Mouse (Mus musculus): ENCODE measurements at regions not wholly inside any gene's neighbourhood (a gene's known extent, or its start where the extent isn't known, plus 50 kb on each side); places are given as distances from the start of the nearest gene placed in this dataset.

- Histone ChIP-seq H3K4me3 (ENCODE audit: low read length) (no peak overlapping the region), H3K27ac (ENCODE audit: low read length) (no peak overlapping the region), H3K9ac (replicated peaks; ENCODE audit: low read length) (no peak overlapping the region), H3K4me1 (ENCODE audit: insufficient read depth, low read length) (peaks cover 3% of the 10 kb centered on the region; the same call in 1 of the 2 replicates), H3K4me2 (replicated peaks; ENCODE audit: low read depth, low read length) (no peak overlapping the region), H3K9me3 (ENCODE audit: low read length) (no peaks in the 10 kb centered on the region), H3K36me3 (ENCODE audit: insufficient read depth, low read length) (no peaks in the 10 kb centered on the region), H3K27me3 (ENCODE audit: insufficient read depth, low read length) (no peaks in the 10 kb centered on the region)
- 34% methylated on average over 12 of the region's 12 CpGs for WGBS
- no peak for ATAC-seq (ENCODE audit: low FRiP score, low TSS enrichment)
These were observed 99.9 kb upstream of the Rreb1 start for GRCm38 (mm10) chr13:37678251-37678650.

- H3K27ac ChIP-seq (ENCODE audit: low read length): no peak overlapping the region
- peaks cover 3% of the 10 kb centered on the region; the same call in 1 of the 2 replicates for H3K4me1 ChIP-seq (ENCODE audit: insufficient read depth, low read length)
- H3K36me3 ChIP-seq (ENCODE audit: insufficient read depth, low read length): no peaks in the 10 kb centered on the region
- no peaks in the 10 kb centered on the region for H3K9me3 ChIP-seq (ENCODE audit: low read length)
- ATAC-seq (ENCODE audit: low FRiP score, low TSS enrichment): no peak
- H3K27me3 ChIP-seq (ENCODE audit: insufficient read depth, low read length): no peaks in the 10 kb centered on the region
- 91% methylated on average over 9 of the region's 9 CpGs for WGBS
- H3K4me2 ChIP-seq (replicated peaks; ENCODE audit: low read depth, low read length): no peak overlapping the region
- no peak overlapping the region for H3K4me3 ChIP-seq (ENCODE audit: low read length)
- no peak overlapping the region for H3K9ac ChIP-seq (replicated peaks; ENCODE audit: low read length)
These were observed 99.4 kb upstream of the Rreb1 start for GRCm38 (mm10) chr13:37678772-37679171.

- no peaks in the 10 kb centered on the region for H3K9me3 ChIP-seq (ENCODE audit: low read length)
- H3K4me3 ChIP-seq (ENCODE audit: low read length): no peak overlapping the region
- no peaks in the 10 kb centered on the region for H3K36me3 ChIP-seq (ENCODE audit: insufficient read depth, low read length)
- 31% methylated on average over 4 of the region's 4 CpGs for WGBS
- H3K27ac ChIP-seq (ENCODE audit: low read length): no peak overlapping the region
- H3K4me2 ChIP-seq (replicated peaks; ENCODE audit: low read depth, low read length): no peak overlapping the region
- H3K4me1 ChIP-seq (ENCODE audit: insufficient read depth, low read length): no peaks in the 10 kb centered on the region
- no peaks in the 10 kb centered on the region for H3K27me3 ChIP-seq (ENCODE audit: insufficient read depth, low read length)
- no peak overlapping the region for H3K9ac ChIP-seq (replicated peaks; ENCODE audit: low read length)
- no peak for ATAC-seq (ENCODE audit: low FRiP score, low TSS enrichment)
These were observed 97.2 kb upstream of the Rreb1 start for GRCm38 (mm10) chr13:37680837-37681619.

- H3K4me3 ChIP-seq (ENCODE audit: low read length): no peak overlapping the region
- H3K27ac ChIP-seq (ENCODE audit: low read length): no peak overlapping the region
- 82% methylated on average over 6 of the region's 6 CpGs for WGBS
- no peaks in the 10 kb centered on the region for H3K27me3 ChIP-seq (ENCODE audit: insufficient read depth, low read length)
- ATAC-seq (ENCODE audit: low FRiP score, low TSS enrichment): no peak
- no peaks in the 10 kb centered on the region for H3K9me3 ChIP-seq (ENCODE audit: low read length)
- H3K36me3 ChIP-seq (ENCODE audit: insufficient read depth, low read length): no peaks in the 10 kb centered on the region
- H3K4me1 ChIP-seq (ENCODE audit: insufficient read depth, low read length): no peaks in the 10 kb centered on the region
- no peak overlapping the region for H3K4me2 ChIP-seq (replicated peaks; ENCODE audit: low read depth, low read length)
- no peak overlapping the region for H3K9ac ChIP-seq (replicated peaks; ENCODE audit: low read length)
These were observed 95.0 kb upstream of the Rreb1 start for GRCm38 (mm10) chr13:37683045-37683679.

- no peak overlapping the region for H3K27ac ChIP-seq (ENCODE audit: low read length)
- H3K36me3 ChIP-seq (ENCODE audit: insufficient read depth, low read length): no peaks in the 10 kb centered on the region
- no peaks in the 10 kb centered on the region for H3K27me3 ChIP-seq (ENCODE audit: insufficient read depth, low read length)
- H3K4me2 ChIP-seq (replicated peaks; ENCODE audit: low read depth, low read length): no peak overlapping the region
- 69% methylated on average over 2 of the region's 2 CpGs for WGBS
- H3K9me3 ChIP-seq (ENCODE audit: low read length): no peaks in the 10 kb centered on the region
- no peak overlapping the region for H3K4me3 ChIP-seq (ENCODE audit: low read length)
- ATAC-seq (ENCODE audit: low FRiP score, low TSS enrichment): no peak
- H3K4me1 ChIP-seq (ENCODE audit: insufficient read depth, low read length): no peaks in the 10 kb centered on the region
- H3K9ac ChIP-seq (replicated peaks; ENCODE audit: low read length): no peak overlapping the region
These were observed 92.6 kb upstream of the Rreb1 start for GRCm38 (mm10) chr13:37685617-37686016.

GRCm38 (mm10) chr13:37686109-37686508 lies 92.1 kb upstream of the Rreb1 start:
- no peak overlapping the region for H3K4me2 ChIP-seq (replicated peaks; ENCODE audit: low read depth, low read length)
- 58% methylated on average over 2 of the region's 2 CpGs for WGBS
- ATAC-seq (ENCODE audit: low FRiP score, low TSS enrichment): no peak

GRCm38 (mm10) chr13:37689127-37689777 lies 88.9 kb upstream of the Rreb1 start:
- no peak overlapping the region for H3K4me3 ChIP-seq (ENCODE audit: low read length)
- no peaks in the 10 kb centered on the region for H3K4me1 ChIP-seq (ENCODE audit: insufficient read depth, low read length)
- ATAC-seq (ENCODE audit: low FRiP score, low TSS enrichment): no peak
- H3K4me2 ChIP-seq (replicated peaks; ENCODE audit: low read depth, low read length): no peak overlapping the region
- no peaks in the 10 kb centered on the region for H3K27me3 ChIP-seq (ENCODE audit: insufficient read depth, low read length)
- no peaks in the 10 kb centered on the region for H3K9me3 ChIP-seq (ENCODE audit: low read length)
- H3K9ac ChIP-seq (replicated peaks; ENCODE audit: low read length): no peak overlapping the region
- H3K36me3 ChIP-seq (ENCODE audit: insufficient read depth, low read length): no peaks in the 10 kb centered on the region
- no peak overlapping the region for H3K27ac ChIP-seq (ENCODE audit: low read length)
- WGBS: 81% methylated on average over 6 of the region's 6 CpGs

More at GRCm38 (mm10) chr13:37686109-37686508, 92.1 kb upstream of the Rreb1 start:
- Histone ChIP-seq H3K4me3 (ENCODE audit: low read length) (no peak overlapping the region), H3K27ac (ENCODE audit: low read length) (no peak overlapping the region), H3K9ac (replicated peaks; ENCODE audit: low read length) (no peak overlapping the region), H3K4me1 (ENCODE audit: insufficient read depth, low read length) (no peaks in the 10 kb centered on the region), H3K27me3 (ENCODE audit: insufficient read depth, low read length) (no peaks in the 10 kb centered on the region), H3K36me3 (ENCODE audit: insufficient read depth, low read length) (no peaks in the 10 kb centered on the region), H3K9me3 (ENCODE audit: low read length) (no peaks in the 10 kb centered on the region)

- Histone ChIP-seq H3K4me3 (ENCODE audit: low read length) (no peak overlapping the region), H3K27me3 (ENCODE audit: insufficient read depth, low read length) (no peaks in the 10 kb centered on the region), H3K9me3 (ENCODE audit: low read length) (no peaks in the 10 kb centered on the region), H3K9ac (replicated peaks; ENCODE audit: low read length) (no peak overlapping the region), H3K27ac (ENCODE audit: low read length) (no peak overlapping the region), H3K36me3 (ENCODE audit: insufficient read depth, low read length) (no peaks in the 10 kb centered on the region), H3K4me2 (replicated peaks; ENCODE audit: low read depth, low read length) (no peak overlapping the region), H3K4me1 (ENCODE audit: insufficient read depth, low read length) (no peaks in the 10 kb centered on the region)
- 82% methylated on average over 5 of the region's 5 CpGs for WGBS
- no peak for ATAC-seq (ENCODE audit: low FRiP score, low TSS enrichment)
These were observed 86.2 kb upstream of the Rreb1 start for GRCm38 (mm10) chr13:37691855-37692445.

- no peak overlapping the region for H3K4me2 ChIP-seq (replicated peaks; ENCODE audit: low read depth, low read length)
- ATAC-seq (ENCODE audit: low FRiP score, low TSS enrichment): 0 out of 2 replicates have a peak, but pooled peaks have one; percentile 67
- H3K36me3 ChIP-seq (ENCODE audit: insufficient read depth, low read length): no peaks in the 10 kb centered on the region
- no peaks in the 10 kb centered on the region for H3K27me3 ChIP-seq (ENCODE audit: insufficient read depth, low read length)
- no peak overlapping the region for H3K9ac ChIP-seq (replicated peaks; ENCODE audit: low read length)
- H3K27ac ChIP-seq (ENCODE audit: low read length): no peak overlapping the region
- H3K9me3 ChIP-seq (ENCODE audit: low read length): no peaks in the 10 kb centered on the region
- H3K4me3 ChIP-seq (ENCODE audit: low read length): no peak overlapping the region
- 48% methylated on average over 3 of the region's 3 CpGs for WGBS
- no peaks in the 10 kb centered on the region for H3K4me1 ChIP-seq (ENCODE audit: insufficient read depth, low read length)
These were observed 84.6 kb upstream of the Rreb1 start for GRCm38 (mm10) chr13:37693617-37694016.
